Mouse (Mus musculus) ES-E14 (cell line): ENCODE data around the gene Col8a2. TPM values are rescaled to one million over a fixed set of nuclear protein-coding genes. Genes with fewer than 3 reads are reported as not detected.

Experiments
- DNase-seq: peaks from one replicate; pipeline ENCODE4 v3.0.0-alpha.2; 2013; ENCODE audit warnings: low read depth, low spot score
- H3K27ac ChIP-seq: 2 replicates; pipeline ENCODE4 v1.5.1; 2012; ENCODE audit warnings: low read depth, mild to moderate bottlenecking, low read length, moderate library complexity, mixed read lengths; ENCODE audit not compliant: poor library complexity, insufficient read depth, severe bottlenecking
- H3K36me3 ChIP-seq: 2 replicates; pipeline ENCODE4 v1.6.1; 2012; ENCODE audit warnings: mild to moderate bottlenecking, low read length, moderate library complexity, mixed read lengths; ENCODE audit not compliant: control insufficient read depth, poor library complexity, insufficient read depth, severe bottlenecking
- H3K4me1 ChIP-seq, 2 experiments: fragments of 150-350 bp in 1 of 2; sonication (generic) in 1 of 2; 2 replicates each; pipeline ENCODE4 v1.6.1; 2012; ENCODE audit warnings: low read length in 2 of 2, mild to moderate bottlenecking in 1 of 2, mixed read lengths in 1 of 2; ENCODE audit not compliant: control insufficient read depth in 2 of 2, insufficient read depth in 2 of 2, poor library complexity in 1 of 2
- H3K4me3 ChIP-seq, 2 experiments: fragments of 150-350 bp in 1 of 2; sonication (generic) in 1 of 2; 2 replicates each; pipeline ENCODE4 v1.5.1; 2012; ENCODE audit warnings: low read length in 2 of 2, low read depth in 1 of 2, mild to moderate bottlenecking in 1 of 2, mixed read lengths in 1 of 2; ENCODE audit not compliant: insufficient read depth in 1 of 2, poor library complexity in 1 of 2, severe bottlenecking in 1 of 2
- H3K9ac ChIP-seq: 2 replicates; pipeline ENCODE4 v1.6.1; 2012; ENCODE audit warnings: low read depth, mild to moderate bottlenecking, low read length, mixed read lengths; ENCODE audit not compliant: poor library complexity, insufficient read depth, severe bottlenecking
- H3K9me3 ChIP-seq: fragments of 150-350 bp; sonication (generic); 2 replicates; pipeline ENCODE4 v1.6.1; 2012; ENCODE audit warnings: low read depth, mild to moderate bottlenecking, low read length; ENCODE audit not compliant: control insufficient read depth, insufficient read depth
- CHD2 ChIP-seq: IDR thresholded peaks from 2 replicates; pipeline ENCODE4 v1.6.1; 2014; ENCODE audit warnings: mild to moderate bottlenecking, low read depth, low read length, inconsistent platforms
- HCFC1 ChIP-seq: IDR thresholded peaks from 2 replicates; pipeline ENCODE4 v1.6.1; 2012; ENCODE audit warnings: low read length, inconsistent platforms, borderline replicate concordance; ENCODE audit not compliant: insufficient read depth
- MAFK ChIP-seq: IDR thresholded peaks from 2 replicates; pipeline ENCODE4 v1.6.1; 2014; ENCODE audit warnings: mild to moderate bottlenecking, low read depth, low read length, inconsistent platforms; ENCODE audit not compliant: insufficient read depth
- ZC3H11A ChIP-seq: IDR thresholded peaks from 2 replicates; pipeline ENCODE4 v1.6.1; 2012; ENCODE audit warnings: low read depth, mild to moderate bottlenecking, inconsistent platforms, low read length, borderline replicate concordance
- ZNF384 ChIP-seq: IDR thresholded peaks from 2 replicates; pipeline ENCODE4 v1.6.1; 2012; ENCODE audit warnings: low read depth, low read length, inconsistent platforms
- in situ Hi-C, 2 experiments: fragments of 600-800 bp; cut with MboI; formaldehyde crosslinking; loops; one replicate each; pipeline ENCODE4 v1.15.1; 2025; ENCODE audit warnings: low sequenced_read_pairs in 2 of 2, inconsistent platforms in 1 of 2; ENCODE audit not compliant: unreplicated experiment in 2 of 2
- total RNA-seq: library from RNA; depleted of rRNA; stranded (reverse); fragments of 300-350 nt; gene quantifications from 2 replicates; pipeline ENCODE4 v1.2.3, GENCODE M21; 2012

Gene Col8a2
- total RNA-seq, 1 experiment, result 3.7 TPM

DNA sequence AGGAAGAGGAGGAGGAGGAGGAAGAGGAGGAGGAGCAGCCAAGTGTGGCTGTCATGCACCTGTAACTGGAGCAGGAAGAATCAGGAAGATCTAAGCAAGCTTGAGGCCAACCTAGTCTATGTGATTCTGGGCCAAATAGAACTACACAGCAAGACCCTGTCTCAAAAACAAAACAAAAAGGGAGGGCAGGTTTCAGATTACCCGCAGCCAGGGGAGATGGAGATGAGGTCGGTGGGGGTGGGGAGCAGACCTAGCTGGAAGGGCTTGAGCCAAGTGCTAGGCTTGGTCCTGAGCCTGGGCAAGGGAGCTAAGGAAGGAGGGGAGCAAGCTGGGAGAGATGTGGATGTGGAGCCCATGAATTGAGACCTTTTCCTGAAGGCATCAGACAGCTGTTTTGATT lies 20.2 kb downstream of the Col8a2 start:
- no peak for TF ChIP-seq MAFK
- TF ChIP-seq ZC3H11A, result no peak
- TF ChIP-seq ZNF384, result no peak
- Histone ChIP-seq H3K9me3 (no peaks in the 10 kb centered on the region), H3K9ac (no peak overlapping the region), H3K4me3 (no peak overlapping the region), H3K4me1 (peaks cover 0 to 13% of the 10 kb centered on the region in 2 experiments; a peak in 1 of 4 replicates), H3K27ac (no peak overlapping the region), H3K36me3 (no peaks in the 10 kb centered on the region)
- in situ Hi-C loops, result loop anchor here (5.0 to 10.0 kb wide), 2 partner anchors 82 to 85 kb away; no protein-coding TSS in a partner anchor
- DNase-seq, result no peak

DNA sequence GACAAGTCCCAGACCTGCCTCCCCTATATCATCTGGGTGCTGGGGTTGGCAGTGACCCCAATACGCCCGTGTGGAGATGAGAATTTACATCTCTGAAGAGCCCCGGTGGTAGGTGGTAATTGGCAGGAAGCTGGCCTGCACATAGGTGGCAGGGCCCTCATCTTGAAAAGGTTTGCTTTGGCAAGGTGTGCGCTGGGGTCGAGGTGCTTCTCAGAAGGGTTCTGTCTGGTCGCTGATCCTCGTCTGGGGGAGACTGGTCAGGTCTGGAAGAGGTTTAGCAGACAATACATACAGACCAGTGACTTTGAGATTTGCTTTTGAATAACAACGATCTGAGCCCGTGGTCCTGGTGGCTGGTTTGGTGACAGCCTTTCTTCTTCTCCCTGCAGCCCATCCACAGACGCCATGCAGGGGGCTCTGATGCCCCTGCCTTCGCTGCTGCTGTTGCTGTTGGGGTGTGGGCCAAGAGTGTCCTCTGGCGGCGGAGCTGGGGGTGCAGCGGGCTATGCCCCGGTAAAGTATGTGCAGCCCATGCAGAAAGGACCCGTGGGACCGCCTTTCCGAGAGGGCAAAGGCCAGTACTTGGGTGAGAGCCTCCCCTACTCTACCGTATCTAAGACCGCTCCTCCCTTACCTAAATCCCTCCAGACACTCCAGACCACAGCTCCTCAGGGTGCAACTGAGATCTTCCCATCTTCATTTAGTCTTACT lies 22.8 kb downstream of the Col8a2 start:
- Histone ChIP-seq H3K36me3 (no peaks in the 10 kb centered on the region), H3K27ac (no peak overlapping the region), H3K4me3 (peak overlapping the region; percentile 52 to 63), H3K4me1 (peaks cover 2 to 11% of the 10 kb centered on the region in 2 experiments; a peak in 1 of 4 replicates), H3K9me3 (no peaks in the 10 kb centered on the region), H3K9ac (no peak overlapping the region)
- DNase-seq, result no peak
- in situ Hi-C loops, result loop anchor here (5.0 to 10.0 kb wide), 2 partner anchors 85 to 87 kb away; no protein-coding TSS in a partner anchor
- no peak for TF ChIP-seq HCFC1
- TF ChIP-seq ZNF384, result no peak
- no peak for TF ChIP-seq ZC3H11A
- no peak for TF ChIP-seq CHD2

DNA sequence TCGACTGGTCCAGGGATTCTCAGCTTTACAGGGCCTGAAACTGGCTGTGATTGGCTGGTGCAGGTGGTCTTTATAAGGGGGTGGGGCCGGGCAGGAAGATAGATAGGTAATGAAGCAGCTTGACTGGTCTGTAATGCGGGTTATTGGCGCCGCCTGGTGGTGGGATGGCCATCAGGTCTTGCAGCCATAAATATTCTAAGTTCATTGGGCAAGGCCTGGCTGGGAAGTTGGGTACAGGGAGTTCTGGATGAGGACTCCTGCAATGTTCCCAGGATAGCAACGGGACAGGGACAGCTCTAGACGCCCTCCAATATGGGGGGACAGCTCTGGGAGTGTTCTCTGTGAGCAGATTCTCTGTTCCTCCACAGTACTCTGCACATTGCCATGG lies 23.3 kb downstream of the Col8a2 start:
- no peaks in the 10 kb centered on the region for H3K36me3 ChIP-seq
- H3K4me3 ChIP-seq, result peak overlapping the region; percentile 52 to 63
- no peaks in the 10 kb centered on the region for H3K9me3 ChIP-seq
- peaks cover 2 to 11% of the 10 kb centered on the region in 2 experiments; a peak in 1 of 4 replicates for H3K4me1 ChIP-seq
- in situ Hi-C loops, result loop anchor here (5.0 to 10.0 kb wide), 2 partner anchors 85 to 88 kb away; no protein-coding TSS in a partner anchor
- TF ChIP-seq MAFK (no peak), ZC3H11A (peak; percentile 81)
- peak; percentile 95 for DNase-seq
- H3K9ac ChIP-seq, result no peak overlapping the region
- H3K27ac ChIP-seq, result no peak overlapping the region

DNA sequence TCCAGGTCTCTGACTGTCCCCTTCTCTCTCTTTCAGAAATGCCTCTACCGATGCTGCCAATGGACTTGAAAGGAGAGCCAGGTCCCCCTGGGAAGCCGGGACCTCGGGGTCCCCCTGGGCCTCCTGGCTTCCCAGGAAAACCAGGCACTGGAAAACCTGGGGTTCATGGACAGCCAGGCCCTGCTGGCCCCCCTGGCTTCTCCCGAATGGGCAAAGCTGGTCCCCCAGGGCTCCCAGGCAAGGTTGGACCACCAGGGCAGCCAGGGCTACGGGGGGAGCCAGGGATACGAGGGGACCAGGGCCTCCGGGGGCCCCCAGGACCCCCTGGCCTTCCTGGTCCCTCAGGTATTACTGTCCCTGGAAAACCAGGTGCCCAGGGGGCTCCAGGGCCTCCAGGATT lies 23.8 kb downstream of the Col8a2 start:
- Histone ChIP-seq H3K27ac (no peak overlapping the region), H3K4me1 (peaks cover 2 to 11% of the 10 kb centered on the region in 2 experiments; a peak in 1 of 4 replicates), H3K9me3 (no peaks in the 10 kb centered on the region), H3K4me3 (no peak overlapping the region), H3K9ac (no peak overlapping the region), H3K36me3 (no peaks in the 10 kb centered on the region)
- TF ChIP-seq ZNF384, result no peak
- no peak for TF ChIP-seq MAFK
- TF ChIP-seq HCFC1, result no peak
- no peak for TF ChIP-seq ZC3H11A
- no peak for TF ChIP-seq CHD2
- in situ Hi-C loops, result no loop called here
- DNase-seq, result no peak

DNA sequence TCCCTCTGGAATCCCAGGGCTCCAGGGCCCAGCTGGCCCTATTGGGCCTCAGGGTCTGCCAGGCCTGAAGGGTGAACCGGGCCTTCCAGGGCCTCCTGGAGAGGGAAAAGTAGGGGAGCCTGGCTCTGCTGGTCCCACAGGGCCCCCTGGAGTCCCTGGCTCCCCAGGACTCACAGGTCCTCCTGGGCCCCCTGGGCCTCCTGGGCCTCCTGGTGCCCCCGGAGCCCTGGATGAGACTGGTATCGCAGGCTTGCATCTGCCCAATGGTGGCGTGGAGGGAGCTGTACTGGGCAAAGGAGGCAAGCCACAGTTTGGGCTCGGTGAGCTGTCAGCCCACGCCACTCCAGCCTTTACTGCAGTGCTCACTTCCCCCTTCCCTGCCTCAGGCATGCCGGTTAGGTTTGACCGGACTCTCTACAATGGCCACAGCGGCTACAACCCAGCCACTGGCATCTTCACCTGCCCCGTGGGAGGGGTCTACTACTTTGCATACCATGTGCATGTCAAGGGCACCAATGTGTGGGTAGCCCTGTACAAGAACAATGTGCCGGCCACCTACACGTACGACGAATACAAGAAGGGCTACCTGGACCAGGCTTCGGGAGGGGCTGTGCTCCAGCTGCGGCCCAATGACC lies 25.1 kb downstream of the Col8a2 start:
- no peaks in the 10 kb centered on the region for H3K9me3 ChIP-seq
- no peak overlapping the region for H3K9ac ChIP-seq
- H3K27ac ChIP-seq, result no peak overlapping the region
- no peak overlapping the region for H3K4me3 ChIP-seq
- TF ChIP-seq MAFK (no peak), ZC3H11A (no peak), ZNF384 (no peak), CHD2 (no peak), HCFC1 (no peak)
- DNase-seq, result no peak
- peaks cover 2 to 9% of the 10 kb centered on the region in 2 experiments; a peak in 1 of 4 replicates for H3K4me1 ChIP-seq
- in situ Hi-C loops, result no loop called here
- H3K36me3 ChIP-seq, result peaks cover 11% of the 10 kb centered on the region
